Mouse (Mus musculus) liver, adult 2 months (tissue): Measurements from ENCODE around the gene Prpf18.

Experiments used
- CTCF ChIP-seq: fragments of 200-500 bp; IDR thresholded peaks from 2 replicates; pipeline ENCODE4 v1.5.1; 2011; ENCODE audit warnings: low read depth, low read length, control low read depth
- POLR2A ChIP-seq: fragments of 200-500 bp; IDR thresholded peaks from 2 replicates; pipeline ENCODE4 v1.6.1; 2011; ENCODE audit warnings: low read length, control low read depth; ENCODE audit not compliant: insufficient read depth; ENCODE audit errors: extremely low read depth

GRCm38 (mm10) chr2:4611295-4611694, 40.6 kb downstream of the Prpf18 start:
- no peak for TF ChIP-seq CTCF
- TF ChIP-seq POLR2A, result no peak
